In the genomic region with DNA sequence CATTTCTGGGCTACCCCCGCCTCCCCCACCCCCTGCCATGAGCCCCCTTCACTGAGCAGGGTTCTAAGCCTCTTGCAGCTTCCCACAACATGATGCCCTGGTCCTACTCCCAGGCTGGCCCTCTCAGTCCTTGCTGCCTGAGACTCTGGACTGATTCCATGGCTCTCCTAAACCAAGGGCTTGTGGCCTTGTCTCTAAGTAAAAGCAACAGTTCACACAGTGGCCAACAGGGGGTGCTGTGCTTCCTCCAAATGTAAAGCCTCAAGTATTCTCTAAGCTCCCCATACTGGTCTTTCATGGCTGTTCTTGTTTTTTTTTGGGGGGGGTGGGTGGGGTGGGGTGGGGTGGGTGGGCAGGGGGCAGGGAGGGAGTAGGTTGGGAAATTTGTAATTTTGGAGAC, we compare ENCODE assay signal across 9 mouse cellular contexts. TPM values are rescaled to one million over a fixed set of nuclear protein-coding genes. Genes with fewer than 3 reads are reported as not detected.
DNase-seq lines count a peak whose midpoint lies in the region; ATAC-seq and TF ChIP-seq lines count a peak whose summit lies in the region.
"Had no signal": no experiment of that assay in that cellular context is flagged by ENCODE, and none has a peak within 500 bp of the region (broad histone marks: within the 10 kb centered on the region; RNA-seq: fewer than 3 reads in every experiment).

No protein-coding gene starts in this region.

- TF ChIP-seq CTCF in stomach, postnatal 0 days (IDR thresholded peaks at IDR 0.05; ENCODE audit: low read depth), result peak; percentile 73

- TF ChIP-seq EP300 in stomach, postnatal 0 days (optimal IDR thresholded peaks at IDR 0.05), result no peak

- no peak overlapping the region for H3K27ac ChIP-seq in stomach, postnatal 0 days (replicated peaks)
- H3K27ac ChIP-seq: limb, embryonic 15.5 days had no signal

- no peak overlapping the region for H3K9ac ChIP-seq in stomach, postnatal 0 days (ENCODE audit: low read length)
- H3K9ac ChIP-seq: limb, embryonic 15.5 days had no signal

- no peaks in the 10 kb centered on the region for H3K27me3 ChIP-seq in stomach, postnatal 0 days (ENCODE audit: control insufficient read depth, insufficient read depth, low read length)
- H3K27me3 ChIP-seq: limb, embryonic 15.5 days had no signal

- no peak overlapping the region for H3K4me3 ChIP-seq in stomach, postnatal 0 days (ENCODE audit: low read depth, low read length)
- H3K4me3 ChIP-seq: limb, embryonic 15.5 days had no signal

- DNase-seq in gastrocnemius, adult 18-20 months (ENCODE audit: low spot score), result peak; percentile 25
- DNase-seq in gastrocnemius, adult 8-10 months (ENCODE audit: low spot score in 2 of 2), result no peak
- DNase-seq in right cerebral cortex, adult 18-20 months, result peak; percentile 19
- DNase-seq in right cerebral cortex, postnatal 25 days, result no peak
- peak; percentile 76 to 81 for DNase-seq in cerebellum, postnatal 10 days
- peak; percentile 71 for DNase-seq in kidney, adult 9 months
- peak; percentile 69 for DNase-seq in stomach, postnatal 0 days (ENCODE audit: low spot score)

- ATAC-seq in megakaryocyte, adult 5-6 weeks (ENCODE audit: poor library complexity, severe bottlenecking), result peak; percentile 49; the same call in 1 of the 2 replicates
- no peak for ATAC-seq in stomach, postnatal 0 days (ENCODE audit: low FRiP score, low TSS enrichment)

- H3K36me3 ChIP-seq in stomach, postnatal 0 days (ENCODE audit: control insufficient read depth, insufficient read depth, low read length), result no peaks in the 10 kb centered on the region
- H3K36me3 ChIP-seq: limb, embryonic 15.5 days had no signal

- no peaks in the 10 kb centered on the region for H3K4me1 ChIP-seq in stomach, postnatal 0 days (replicated peaks; ENCODE audit: control insufficient read depth, insufficient read depth)

- H3K9me3 ChIP-seq in stomach, postnatal 0 days (ENCODE audit: control insufficient read depth, low read length), result no peaks in the 10 kb centered on the region
- H3K9me3 ChIP-seq: limb, embryonic 15.5 days had no signal

- no peak overlapping the region for H3K4me2 ChIP-seq in stomach, postnatal 0 days (replicated peaks; ENCODE audit: low read depth)
- H3K4me2 ChIP-seq: limb, embryonic 15.5 days had no signal

- 100% methylated on average over 1 of the region's 1 CpGs for whole genome bisulfite sequencing in stomach, postnatal 0 days

RNA-seq across cellular contexts. Expression of gene Oas1c, which starts 5.9 kb away (rescaled TPM):
- total RNA-seq in gastrocnemius, adult 18-20 months (2021), result under 1 TPM in 1 of 2 experiments, not detected in 1; 0.09 TPM
- under 1 TPM in 2 of 4 experiments, not detected in 2; 0.21 to 0.27 TPM for total RNA-seq in gastrocnemius, adult 8-10 months (2022)
- total RNA-seq in megakaryocyte, adult 5-6 weeks (2015), result 2.2 and 2.8 TPM in 2 replicates
- 0.44 and 1.1 TPM in 2 replicates for total RNA-seq in megakaryocyte, adult 5-6 weeks (2017)
- polyA plus RNA-seq in stomach, postnatal 0 days (2015; fragmentation: Nextera tagmentation; extraction: Ambion mirVana), result 1.1 and 1.2 TPM in 2 replicates

RNA-seq across cellular contexts. Expression of gene Oas1e, which starts 11.1 kb away (rescaled TPM):
- total RNA-seq in gastrocnemius, adult 18-20 months (2021), result not detected
- not detected for total RNA-seq in gastrocnemius, adult 8-10 months (2022)
- total RNA-seq in megakaryocyte, adult 5-6 weeks (2015), result 0.39 TPM in 1 of 2 replicates, not detected in the other
- not detected in 2 replicates for total RNA-seq in megakaryocyte, adult 5-6 weeks (2017)
- not detected in 2 replicates for polyA plus RNA-seq in stomach, postnatal 0 days (2015; fragmentation: Nextera tagmentation; extraction: Ambion mirVana)
- polyA plus RNA-seq: limb, embryonic 15.5 days had no signal

RNA-seq across cellular contexts. Expression of gene Oas3, which starts 29.0 kb away (rescaled TPM):
- not detected for total RNA-seq in gastrocnemius, adult 18-20 months (2021)
- not detected for total RNA-seq in gastrocnemius, adult 8-10 months (2022)
- 20.8 and 22.8 TPM in 2 replicates for total RNA-seq in megakaryocyte, adult 5-6 weeks (2015)
- 11.1 and 11.7 TPM in 2 replicates for total RNA-seq in megakaryocyte, adult 5-6 weeks (2017)
- polyA plus RNA-seq in stomach, postnatal 0 days (2015; fragmentation: Nextera tagmentation; extraction: Ambion mirVana), result 0.40 and 0.41 TPM in 2 replicates

RNA-seq across cellular contexts. Expression of gene Oas1f, which starts 40.7 kb away (rescaled TPM):
- not detected for total RNA-seq in gastrocnemius, adult 18-20 months (2021)
- not detected for total RNA-seq in gastrocnemius, adult 8-10 months (2022)
- not detected in 2 replicates for total RNA-seq in megakaryocyte, adult 5-6 weeks (2015)
- not detected in 2 replicates for total RNA-seq in megakaryocyte, adult 5-6 weeks (2017)
- not detected in 2 replicates for polyA plus RNA-seq in stomach, postnatal 0 days (2015; fragmentation: Nextera tagmentation; extraction: Ambion mirVana)

RNA-seq across cellular contexts. Expression of gene Oas1h, which starts 54.8 kb away (rescaled TPM):
- not detected for total RNA-seq in gastrocnemius, adult 18-20 months (2021)
- not detected for total RNA-seq in gastrocnemius, adult 8-10 months (2022)
- not detected in 2 replicates for total RNA-seq in megakaryocyte, adult 5-6 weeks (2015)
- not detected in 2 replicates for total RNA-seq in megakaryocyte, adult 5-6 weeks (2017)
- not detected in 2 replicates for polyA plus RNA-seq in stomach, postnatal 0 days (2015; fragmentation: Nextera tagmentation; extraction: Ambion mirVana)
- polyA plus RNA-seq: limb, embryonic 15.5 days had no signal

Comparison
In these comparisons a context has a peak if more than half of its experiments do, and no peak if none do; other contexts are left out.
1. DNase-seq: peak in gastrocnemius, adult 18-20 months (single experiment), right cerebral cortex, adult 18-20 months (single experiment), cerebellum, postnatal 10 days (2 of 2), kidney, adult 9 months (single experiment) and stomach, postnatal 0 days (single experiment); none in gastrocnemius, adult 8-10 months (0 of 2) and right cerebral cortex, postnatal 25 days (single experiment).
2. RNA of gene Oas3, which starts 29.0 kb away (total RNA-seq): 11.1 to 22.8 TPM in megakaryocyte, adult 5-6 weeks; not detected in gastrocnemius, adult 18-20 months and not detected in gastrocnemius, adult 8-10 months; every median in the first group is over 10 times any median in the second.